Mouse (Mus musculus) neural tube, embryonic 12.5 days (tissue): ENCODE measurements at regions not wholly inside any gene's neighbourhood (a gene's known extent, or its start where the extent isn't known, plus 50 kb on each side); places are given as distances from the start of the nearest gene placed in this dataset.
A peak's percentile ranks its signal among the peaks of the same experiment; 100 is the strongest.

ENCODE experiments used
- ATAC-seq: fragments of 200-750 bp; cut with Nextera tagmentation; 2 replicates; pipeline ENCODE4 v1.8.0; 2017; ENCODE audit warnings: low read depth, mild to moderate bottlenecking, moderate TSS enrichment, moderate library complexity; ENCODE audit not compliant: low FRiP score
- H3K27ac ChIP-seq: fragments of 300-500 bp; sonication (generic); 2 replicates; pipeline ENCODE4 v1.5.1; 2016
- H3K27me3 ChIP-seq: fragments of 300-500 bp; sonication (generic); replicated peaks from 2 replicates; pipeline ENCODE4 v1.6.1; 2016; ENCODE audit warnings: mild to moderate bottlenecking
- H3K36me3 ChIP-seq: fragments of 300-500 bp; sonication (generic); 2 replicates; pipeline ENCODE4 v1.6.1; 2016; ENCODE audit warnings: mild to moderate bottlenecking
- H3K4me1 ChIP-seq: fragments of 300-500 bp; sonication (generic); 2 replicates; pipeline ENCODE4 v1.6.1; 2016
- H3K4me2 ChIP-seq: fragments of 300-500 bp; sonication (generic); replicated peaks from 2 replicates; pipeline ENCODE4 v1.6.1; 2016; ENCODE audit warnings: mild to moderate bottlenecking
- H3K4me3 ChIP-seq: fragments of 300-500 bp; sonication (generic); 2 replicates; pipeline ENCODE4 v1.5.1; 2016
- H3K9ac ChIP-seq: fragments of 300-500 bp; sonication (generic); 2 replicates; pipeline ENCODE4 v1.6.1; 2016; ENCODE audit warnings: mild to moderate bottlenecking
- H3K9me3 ChIP-seq: fragments of 300-500 bp; sonication (generic); 2 replicates; pipeline ENCODE4 v1.6.1; 2016; ENCODE audit warnings: mild to moderate bottlenecking
- WGBS: fragments of 180-500 bp; shearing (Covaris S2); methylation state at CpG from one replicate; pipeline ENCODE4 v1.1.7; 2016; 5-methylcytosine and 5-hydroxymethylcytosine counted together

- Histone ChIP-seq H3K27ac (no peak overlapping the region), H3K4me2 (no peak overlapping the region), H3K9ac (no peak overlapping the region), H3K27me3 (no peaks in the 10 kb centered on the region), H3K9me3 (no peaks in the 10 kb centered on the region), H3K36me3 (no peaks in the 10 kb centered on the region), H3K4me1 (no peaks in the 10 kb centered on the region), H3K4me3 (no peak overlapping the region)
- ATAC-seq: no peak
Observed at GRCm38 (mm10) chr5:83692286-83692685, 337.3 kb upstream of the Tecrl start.

- 69% methylated on average over 6 of the region's 6 CpGs for WGBS
- no peaks in the 10 kb centered on the region for H3K27me3 ChIP-seq
- ATAC-seq: peak; percentile 33; the same call in 1 of the 2 replicates
- H3K27ac ChIP-seq: no peak overlapping the region
- no peak overlapping the region for H3K4me3 ChIP-seq
- no peak overlapping the region for H3K4me2 ChIP-seq
- no peaks in the 10 kb centered on the region for H3K9me3 ChIP-seq
- H3K9ac ChIP-seq: no peak overlapping the region
- no peaks in the 10 kb centered on the region for H3K4me1 ChIP-seq
- H3K36me3 ChIP-seq: no peaks in the 10 kb centered on the region
Observed at GRCm38 (mm10) chr5:83678373-83678772, 323.4 kb upstream of the Tecrl start.

GRCm38 (mm10) chr5:83659091-83659490 is 304.1 kb upstream of the Tecrl start:
- Histone ChIP-seq H3K27me3 (no peaks in the 10 kb centered on the region), H3K36me3 (no peaks in the 10 kb centered on the region), H3K4me2 (no peak overlapping the region), H3K9me3 (no peaks in the 10 kb centered on the region), H3K4me3 (no peak overlapping the region), H3K4me1 (no peaks in the 10 kb centered on the region), H3K27ac (no peak overlapping the region), H3K9ac (no peak overlapping the region)
- ATAC-seq: no peak
- 71% methylated on average over 2 of the region's 2 CpGs for WGBS

GRCm38 (mm10) chr5:83651329-83651728 is 296.3 kb upstream of the Tecrl start:
- WGBS: 21% methylated on average over 2 of the region's 2 CpGs
- Histone ChIP-seq H3K9me3 (no peaks in the 10 kb centered on the region), H3K27ac (no peak overlapping the region), H3K36me3 (no peaks in the 10 kb centered on the region), H3K27me3 (no peaks in the 10 kb centered on the region), H3K4me3 (no peak overlapping the region), H3K4me2 (no peak overlapping the region), H3K9ac (no peak overlapping the region), H3K4me1 (no peaks in the 10 kb centered on the region)
- no peak for ATAC-seq

GRCm38 (mm10) chr5:83622612-83623374 is 267.8 kb upstream of the Tecrl start:
- 76% methylated on average over 7 of the region's 7 CpGs for WGBS
- no peak overlapping the region for H3K4me2 ChIP-seq
- no peaks in the 10 kb centered on the region for H3K36me3 ChIP-seq
- H3K9ac ChIP-seq: no peak overlapping the region
- no peak overlapping the region for H3K4me3 ChIP-seq
- H3K4me1 ChIP-seq: no peaks in the 10 kb centered on the region
- 0 out of 2 replicates have a peak, but pooled peaks have one; percentile 17 for ATAC-seq
- H3K27ac ChIP-seq: no peak overlapping the region
- no peaks in the 10 kb centered on the region for H3K27me3 ChIP-seq
- H3K9me3 ChIP-seq: no peaks in the 10 kb centered on the region

- Histone ChIP-seq H3K9ac (no peak overlapping the region), H3K9me3 (no peaks in the 10 kb centered on the region), H3K27ac (no peak overlapping the region), H3K27me3 (no peaks in the 10 kb centered on the region), H3K4me2 (no peak overlapping the region), H3K4me3 (no peak overlapping the region), H3K4me1 (no peaks in the 10 kb centered on the region), H3K36me3 (no peaks in the 10 kb centered on the region)
- 39% methylated on average over 2 of the region's 2 CpGs for WGBS
- ATAC-seq: no peak
Observed at GRCm38 (mm10) chr5:83610777-83611176, 255.8 kb upstream of the Tecrl start.

GRCm38 (mm10) chr5:83593289-83593610 is 238.3 kb upstream of the Tecrl start:
- H3K4me2 ChIP-seq: no peak overlapping the region
- WGBS: 79% methylated on average over 1 of the region's 1 CpGs
- no peak overlapping the region for H3K9ac ChIP-seq
- no peaks in the 10 kb centered on the region for H3K9me3 ChIP-seq
- no peak overlapping the region for H3K27ac ChIP-seq
- no peaks in the 10 kb centered on the region for H3K27me3 ChIP-seq
- H3K4me3 ChIP-seq: no peak overlapping the region
- no peaks in the 10 kb centered on the region for H3K4me1 ChIP-seq
- no peaks in the 10 kb centered on the region for H3K36me3 ChIP-seq
- ATAC-seq: no peak

GRCm38 (mm10) chr5:83592587-83593288 is 237.7 kb upstream of the Tecrl start:
- ATAC-seq: no peak
- Histone ChIP-seq H3K4me2 (no peak overlapping the region), H3K4me1 (no peaks in the 10 kb centered on the region), H3K9me3 (no peaks in the 10 kb centered on the region), H3K9ac (no peak overlapping the region), H3K27me3 (no peaks in the 10 kb centered on the region), H3K4me3 (no peak overlapping the region), H3K36me3 (no peaks in the 10 kb centered on the region), H3K27ac (no peak overlapping the region)
- WGBS: 87% methylated on average over 3 of the region's 3 CpGs
